Mouse (Mus musculus) stomach, embryonic 16.5 days (tissue): ENCODE data around the gene Nbas. TPM values are rescaled to one million over a fixed set of nuclear protein-coding genes. Genes with fewer than 3 reads are reported as not detected.

Experiments used
- ATAC-seq: fragments of 200-750 bp; cut with Nextera tagmentation; 2 replicates; pipeline ENCODE4 v1.8.0; 2017; ENCODE audit warnings: moderate number of reproducible peaks, moderate TSS enrichment; ENCODE audit not compliant: insufficient read depth, low FRiP score
- H3K27ac ChIP-seq: fragments of 300-500 bp; sonication (generic); 2 replicates; pipeline ENCODE4 v1.5.1; 2014; ENCODE audit warnings: low read length
- H3K27me3 ChIP-seq: fragments of 300-500 bp; sonication (generic); 2 replicates; pipeline ENCODE4 v1.6.1; 2014; ENCODE audit warnings: low read length, control low read depth, mixed read lengths; ENCODE audit not compliant: control insufficient read depth, insufficient read depth
- H3K36me3 ChIP-seq: fragments of 300-500 bp; sonication (generic); 2 replicates; pipeline ENCODE4 v1.6.1; 2014; ENCODE audit warnings: low read length; ENCODE audit not compliant: control insufficient read depth, insufficient read depth
- H3K4me1 ChIP-seq: fragments of 300-500 bp; sonication (generic); 2 replicates; pipeline ENCODE4 v1.6.1; 2014; ENCODE audit warnings: low read length, control low read depth, mixed read lengths; ENCODE audit not compliant: control insufficient read depth, insufficient read depth
- H3K4me2 ChIP-seq: fragments of 300-500 bp; sonication (generic); 2 replicates; pipeline ENCODE4 v1.6.1; 2014; ENCODE audit warnings: low read depth, low read length, mixed read lengths
- H3K4me3 ChIP-seq: fragments of 300-500 bp; sonication (generic); replicated peaks from 2 replicates; pipeline ENCODE4 v1.5.1; 2014; ENCODE audit warnings: mild to moderate bottlenecking, low read length
- H3K9ac ChIP-seq: fragments of 300-500 bp; sonication (generic); 2 replicates; pipeline ENCODE4 v1.6.1; 2014; ENCODE audit warnings: low read length
- H3K9me3 ChIP-seq: fragments of 300-500 bp; sonication (generic); replicated peaks from 2 replicates; pipeline ENCODE4 v1.6.1; 2016; ENCODE audit warnings: low read length, control low read depth; ENCODE audit not compliant: control insufficient read depth
- WGBS: fragments of 180-500 bp; shearing (Covaris S2); extraction: QIAGEN DNeasy Blood & Tissue Kit; methylation state at CpG from one replicate; pipeline ENCODE4 v1.1.7; 2014; 5-methylcytosine and 5-hydroxymethylcytosine counted together
- polyA plus RNA-seq: library from polyadenylated mRNA; unstranded; fragments of >200 nt; fragmentation: Nextera tagmentation; extraction: Ambion mirVana; gene quantifications from 2 replicates; pipeline ENCODE4 v1.2.1, GENCODE M21; 2015

Nbas gene
- polyA plus RNA-seq, 1 experiment from 2014 or later: 23.6 TPM

DNA sequence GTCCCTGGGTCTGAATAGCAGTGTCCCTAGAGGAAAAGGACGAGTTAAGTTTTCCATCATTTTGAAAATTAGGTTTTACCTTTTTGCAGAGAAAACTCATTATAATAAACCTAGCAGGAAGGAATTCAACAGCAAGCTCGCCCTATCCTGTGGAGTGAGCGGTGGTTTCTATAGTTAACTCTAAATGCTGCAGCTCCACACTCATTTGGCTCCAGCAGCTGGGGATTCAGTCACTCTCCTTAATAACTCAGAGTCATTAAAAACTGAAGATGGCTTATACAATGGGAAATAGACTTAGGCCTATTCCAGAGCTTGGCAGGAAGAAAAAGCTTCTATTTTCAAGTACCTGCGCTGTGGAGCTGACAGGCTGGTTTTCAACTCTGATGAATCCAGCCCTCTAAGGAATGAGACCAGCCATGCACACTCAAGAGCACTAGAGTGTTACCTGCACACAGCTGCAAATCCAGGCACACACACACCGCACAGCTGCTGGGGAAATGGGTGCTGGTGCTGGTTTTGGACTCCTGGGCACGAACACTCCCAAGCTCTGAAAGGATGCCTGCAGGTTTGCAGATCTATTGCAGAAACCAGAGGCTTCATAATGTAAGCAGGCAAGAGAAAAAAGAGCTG is 316.7 kb downstream of the Nbas start:
- 0 out of 2 replicates have a peak, but pooled peaks cover 3% of the 10 kb centered on the region for H3K36me3 ChIP-seq
- 83% methylated on average over 6 of the region's 6 CpGs for WGBS
- H3K4me1 ChIP-seq: no peaks in the 10 kb centered on the region
- ATAC-seq: no peak
- no peaks in the 10 kb centered on the region for H3K27me3 ChIP-seq
- H3K9ac ChIP-seq: no peak overlapping the region
- H3K27ac ChIP-seq: 0 out of 2 replicates have a peak overlapping the region, but pooled peaks have one; percentile 15
- no peak overlapping the region for H3K4me3 ChIP-seq
- H3K4me2 ChIP-seq: no peak overlapping the region
- H3K9me3 ChIP-seq: no peaks in the 10 kb centered on the region

DNA sequence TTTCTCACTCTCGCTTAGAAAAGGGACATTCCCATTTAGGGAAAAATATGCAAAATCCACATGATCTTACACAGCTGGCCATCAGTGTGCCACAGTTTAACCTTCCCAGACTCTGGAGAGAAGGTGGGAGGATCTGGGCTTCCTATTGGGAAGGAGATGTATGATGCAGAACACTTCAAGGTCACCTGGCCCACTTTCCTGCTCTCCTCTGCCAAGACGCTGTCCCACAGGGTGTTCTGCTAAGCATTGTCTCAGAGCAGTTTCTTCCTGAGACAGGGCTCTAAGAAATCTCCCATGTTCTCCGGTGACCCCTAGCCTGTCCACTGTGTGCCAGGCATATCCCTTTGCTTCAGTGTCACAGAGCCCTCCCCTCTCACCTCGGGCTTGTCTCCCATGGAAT is 318.7 kb downstream of the Nbas start:
- H3K9me3 ChIP-seq: no peaks in the 10 kb centered on the region
- no peak overlapping the region for H3K4me3 ChIP-seq
- no peak overlapping the region for H3K27ac ChIP-seq
- no peak overlapping the region for H3K4me2 ChIP-seq
- H3K27me3 ChIP-seq: no peaks in the 10 kb centered on the region
- peak; percentile 68; the same call in 1 of the 2 replicates for ATAC-seq
- WGBS: 58% methylated on average over 4 of the region's 4 CpGs
- H3K36me3 ChIP-seq: 0 out of 2 replicates have a peak, but pooled peaks cover 3% of the 10 kb centered on the region
- no peak overlapping the region for H3K9ac ChIP-seq
- no peaks in the 10 kb centered on the region for H3K4me1 ChIP-seq

DNA sequence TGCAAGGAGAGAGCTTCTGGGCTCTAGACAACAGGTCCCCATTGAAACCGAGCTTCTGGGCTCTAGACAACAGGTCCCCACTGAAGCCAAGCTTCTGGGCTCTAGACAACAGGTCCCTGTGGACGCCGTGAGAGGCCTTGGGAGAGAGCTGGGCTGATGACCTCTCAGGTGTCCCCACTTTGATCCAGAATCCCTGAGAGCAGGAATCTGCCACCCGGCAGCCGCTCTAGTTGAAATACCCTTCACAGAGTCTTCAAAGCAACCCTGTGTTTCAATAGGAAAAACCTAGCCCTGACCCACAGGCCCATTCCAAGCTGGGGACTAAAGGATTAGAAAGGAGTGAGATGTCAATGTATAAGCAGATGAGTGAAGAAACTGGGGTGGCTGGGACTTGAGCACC is 320.1 kb downstream of the Nbas start:
- WGBS: 91% methylated on average over 5 of the region's 5 CpGs

DNA sequence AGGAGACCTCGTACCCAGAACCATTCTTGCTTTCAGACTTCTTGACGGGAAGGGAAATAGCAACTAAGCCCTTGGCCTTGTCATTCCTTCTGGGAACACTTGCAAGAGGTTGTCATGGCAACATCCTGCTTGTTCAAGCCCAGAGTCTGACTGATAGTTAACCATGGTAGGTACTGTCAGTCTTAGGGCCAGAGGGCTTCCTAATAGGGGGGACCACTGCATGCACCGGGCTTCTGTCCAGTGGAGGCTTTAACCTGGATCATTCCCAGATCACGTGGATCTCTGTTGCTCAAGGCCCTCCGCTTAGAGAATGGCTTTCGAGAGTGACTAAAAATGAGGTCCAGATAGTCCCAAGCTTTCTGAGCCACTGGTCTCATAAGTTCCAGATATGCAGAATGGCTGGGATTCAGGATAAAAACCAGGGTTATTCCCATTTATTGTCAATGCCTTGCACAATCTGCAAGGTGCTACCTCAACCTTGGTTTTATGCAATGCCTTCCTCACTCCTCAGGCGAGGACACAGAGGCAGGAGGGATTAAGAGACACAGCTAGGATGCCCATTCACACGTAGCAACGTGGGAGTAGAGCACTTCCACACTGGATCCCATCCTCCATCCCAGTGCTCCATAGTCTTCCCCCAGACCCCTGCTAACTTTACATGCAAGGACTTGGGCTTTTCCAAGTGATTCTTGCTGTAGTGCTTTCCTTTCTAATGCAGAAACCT is 326.0 kb downstream of the Nbas start:
- Histone ChIP-seq H3K4me2 (no peak overlapping the region), H3K9me3 (no peaks in the 10 kb centered on the region), H3K9ac (no peak overlapping the region), H3K27me3 (no peaks in the 10 kb centered on the region), H3K4me1 (no peaks in the 10 kb centered on the region), H3K27ac (no peak overlapping the region), H3K4me3 (no peak overlapping the region), H3K36me3 (no peaks in the 10 kb centered on the region)
- 69% methylated on average over 9 of the region's 9 CpGs for WGBS
- ATAC-seq: peak; percentile 44; the same call in 1 of the 2 replicates

More for the DNA sequence above, 320.1 kb downstream of the Nbas start:
- Histone ChIP-seq H3K4me1 (no peaks in the 10 kb centered on the region), H3K27me3 (no peaks in the 10 kb centered on the region), H3K4me3 (no peak overlapping the region), H3K4me2 (no peak overlapping the region), H3K27ac (no peak overlapping the region), H3K9me3 (no peaks in the 10 kb centered on the region), H3K9ac (no peak overlapping the region), H3K36me3 (no peaks in the 10 kb centered on the region)
- no peak for ATAC-seq

DNA sequence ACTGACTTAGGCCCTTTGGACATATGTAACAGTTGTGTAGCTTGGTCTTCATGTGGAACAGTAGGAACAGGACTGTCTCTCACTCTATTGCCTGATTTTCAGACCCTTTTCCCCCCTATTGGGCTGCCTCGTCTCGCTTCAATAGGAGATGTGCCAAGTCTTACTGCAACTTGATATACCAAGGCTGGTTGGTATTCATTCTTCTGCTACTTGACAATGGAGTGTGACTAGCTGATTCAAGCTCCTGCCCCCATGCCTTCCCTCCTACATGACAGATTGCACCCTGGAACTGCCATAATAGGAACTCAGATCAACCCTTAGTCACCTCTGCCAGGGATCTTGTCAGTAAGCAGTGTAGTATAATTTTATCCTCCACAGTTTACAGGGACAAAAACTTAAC is 328.1 kb downstream of the Nbas start:
- H3K4me2 ChIP-seq: no peak overlapping the region
- no peaks in the 10 kb centered on the region for H3K27me3 ChIP-seq
- no peak for ATAC-seq
- no peak overlapping the region for H3K9ac ChIP-seq
- no peak overlapping the region for H3K27ac ChIP-seq
- WGBS: 71% methylated on average over 2 of the region's 2 CpGs
- no peaks in the 10 kb centered on the region for H3K4me1 ChIP-seq
- H3K9me3 ChIP-seq: no peaks in the 10 kb centered on the region
- H3K4me3 ChIP-seq: no peak overlapping the region
- H3K36me3 ChIP-seq: no peaks in the 10 kb centered on the region

DNA sequence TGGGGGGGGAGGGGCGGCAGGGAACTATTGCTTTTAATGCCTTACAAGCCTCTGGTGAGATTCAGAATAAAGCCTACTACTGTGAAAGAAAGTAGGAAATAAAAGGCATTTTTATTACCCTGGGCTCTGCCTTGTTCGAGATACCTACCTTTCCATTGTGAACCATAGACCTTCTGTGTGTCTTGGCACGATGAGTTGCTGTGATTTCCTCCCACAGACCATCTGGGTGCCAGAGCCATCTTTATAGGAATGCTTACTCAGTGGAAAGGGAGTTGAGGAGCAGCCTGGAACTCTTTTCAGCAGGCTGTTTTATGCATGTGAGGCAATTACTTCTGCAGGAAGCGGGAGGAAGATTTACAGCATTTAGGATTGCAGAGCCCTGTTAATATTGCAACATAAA is 329.6 kb downstream of the Nbas start:
- Histone ChIP-seq H3K4me1 (no peaks in the 10 kb centered on the region), H3K36me3 (no peaks in the 10 kb centered on the region), H3K27me3 (no peaks in the 10 kb centered on the region), H3K27ac (no peak overlapping the region), H3K4me2 (no peak overlapping the region), H3K9ac (no peak overlapping the region), H3K4me3 (no peak overlapping the region), H3K9me3 (no peaks in the 10 kb centered on the region)
- 71% methylated on average over 4 of the region's 4 CpGs for WGBS
- no peak for ATAC-seq

DNA sequence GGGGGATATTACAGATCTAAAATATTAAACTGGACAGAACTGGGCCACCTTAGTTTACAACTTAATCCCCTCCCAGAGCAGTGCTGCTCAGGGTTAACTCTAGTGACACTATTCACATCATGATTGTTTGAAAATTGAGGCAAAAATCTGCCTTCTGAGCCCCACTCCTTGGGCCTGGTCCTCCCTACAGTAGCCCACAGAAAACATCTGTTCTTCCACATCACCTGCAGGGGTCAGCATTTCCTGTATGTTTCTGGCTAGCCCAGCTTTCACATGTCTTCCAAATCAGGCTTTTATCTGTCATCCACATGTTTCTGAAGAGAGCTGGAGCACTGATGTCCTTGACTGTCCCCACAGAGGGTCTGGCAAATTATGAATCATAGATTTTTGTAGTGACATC is 333.5 kb downstream of the Nbas start:
- no peak for ATAC-seq
- H3K4me3 ChIP-seq: no peak overlapping the region
- H3K4me2 ChIP-seq: no peak overlapping the region
- no peaks in the 10 kb centered on the region for H3K4me1 ChIP-seq
- H3K9ac ChIP-seq: no peak overlapping the region
- no peaks in the 10 kb centered on the region for H3K36me3 ChIP-seq
- H3K27me3 ChIP-seq: no peaks in the 10 kb centered on the region
- no peaks in the 10 kb centered on the region for H3K9me3 ChIP-seq
- H3K27ac ChIP-seq: no peak overlapping the region

DNA sequence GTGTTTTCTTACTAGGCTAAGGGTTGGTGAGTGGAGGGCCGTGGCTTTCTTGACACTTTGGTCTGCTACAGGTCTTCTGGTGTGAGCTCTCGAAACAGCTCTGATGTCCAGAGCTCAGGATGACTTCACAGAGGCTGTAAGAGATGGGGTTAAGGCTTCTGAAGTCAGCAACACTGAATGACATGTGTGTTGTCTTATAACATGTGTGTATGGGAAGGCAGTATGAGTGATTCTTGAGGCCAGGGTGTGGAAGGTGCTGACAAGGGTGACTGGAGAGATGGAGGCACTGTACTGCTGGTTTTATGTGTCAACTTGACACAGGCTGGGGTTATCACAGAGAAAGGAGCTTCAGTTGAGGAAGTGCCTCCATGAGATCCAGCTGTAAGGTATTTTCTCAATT is 338.1 kb downstream of the Nbas start:
- Histone ChIP-seq H3K36me3 (no peaks in the 10 kb centered on the region), H3K27ac (no peak overlapping the region), H3K9me3 (no peaks in the 10 kb centered on the region), H3K4me2 (no peak overlapping the region), H3K27me3 (no peaks in the 10 kb centered on the region), H3K4me1 (no peaks in the 10 kb centered on the region), H3K4me3 (no peak overlapping the region), H3K9ac (no peak overlapping the region)
- WGBS: 94% methylated on average over 2 of the region's 2 CpGs
- no peak for ATAC-seq

DNA sequence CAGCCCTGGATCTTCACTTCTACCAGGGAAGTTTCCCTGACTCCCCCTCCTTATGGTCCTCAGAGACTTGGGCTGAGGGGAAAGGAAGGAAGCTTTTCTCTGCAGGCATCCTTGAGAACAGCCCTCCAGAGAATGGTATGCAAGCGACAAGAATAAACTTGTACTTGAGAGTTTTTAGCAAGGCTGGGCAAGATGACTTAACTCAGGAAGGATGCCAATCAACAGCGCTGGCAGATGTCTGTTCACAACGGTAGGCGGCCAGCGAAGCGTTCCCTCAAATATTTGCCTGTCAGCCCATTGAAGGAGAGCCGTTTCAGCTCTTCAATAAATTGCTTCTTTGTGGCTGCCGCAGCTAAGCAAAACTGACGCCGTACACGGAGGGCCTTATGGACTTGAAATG is 340.1 kb downstream of the Nbas start:
- H3K4me1 ChIP-seq: no peaks in the 10 kb centered on the region
- ATAC-seq: no peak
- H3K27ac ChIP-seq: no peak overlapping the region
- H3K27me3 ChIP-seq: no peaks in the 10 kb centered on the region
- H3K4me2 ChIP-seq: no peak overlapping the region
- H3K9me3 ChIP-seq: no peaks in the 10 kb centered on the region
- no peak overlapping the region for H3K9ac ChIP-seq
- no peak overlapping the region for H3K4me3 ChIP-seq
- no peaks in the 10 kb centered on the region for H3K36me3 ChIP-seq
- 60% methylated on average over 11 of the region's 11 CpGs for WGBS
